Mouse (Mus musculus): ENCODE results near the gene Pacsin1. TPM values are rescaled to one million over a fixed set of nuclear protein-coding genes. Genes with fewer than 3 reads are reported as not detected.

The Pacsin1 gene
- polyA plus RNA-seq, 1 experiment, result 254 TPM

DNA sequence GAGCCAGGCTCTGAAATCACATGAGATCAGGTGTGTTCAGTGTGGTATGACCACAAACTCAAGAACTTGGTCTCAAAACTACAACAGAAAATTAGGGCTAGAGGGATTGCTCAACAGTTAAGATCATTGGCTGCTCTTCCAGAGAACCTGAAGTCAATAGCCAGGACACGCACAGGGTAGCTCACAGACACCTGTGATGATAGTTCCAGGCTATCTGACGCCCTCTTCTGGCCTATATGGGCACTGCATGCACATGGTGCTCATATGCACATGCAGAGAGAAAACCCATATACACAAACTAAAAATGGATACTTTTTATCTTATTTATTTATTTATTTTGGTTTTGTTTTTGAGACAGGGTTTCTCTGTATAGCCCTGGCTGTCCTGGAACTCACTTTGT, 10.7 kb upstream of the Pacsin1 start:
- Histone ChIP-seq H3K4me3 (ENCODE audit: insufficient read depth, low read length) (no peak overlapping the region), H3K27ac (ENCODE audit: insufficient read depth, low read length) (no peak overlapping the region), H3K4me1 (ENCODE audit: control insufficient read depth, insufficient read depth, low read length) (no peaks in the 10 kb centered on the region)
- TF ChIP-seq CTCF (IDR thresholded peaks at IDR 0.05; ENCODE audit: extremely low read depth, insufficient read depth, low read length) (0 out of 2 replicates have a peak, but pooled peaks have one; percentile 13), POLR2A (IDR thresholded peaks at IDR 0.05; ENCODE audit: extremely low read depth, insufficient read depth, low read length) (no peak)

GRCm38 (mm10) chr17:27645807-27646206, 9.5 kb upstream of the Pacsin1 start:
- Histone ChIP-seq H3K4me3 (ENCODE audit: insufficient read depth, low read length) (no peak overlapping the region), H3K4me1 (ENCODE audit: control insufficient read depth, insufficient read depth, low read length) (no peaks in the 10 kb centered on the region), H3K27ac (ENCODE audit: insufficient read depth, low read length) (no peak overlapping the region)
- no peak for TF ChIP-seq CTCF (IDR thresholded peaks at IDR 0.05; ENCODE audit: extremely low read depth, insufficient read depth, low read length)
- no peak for TF ChIP-seq POLR2A (IDR thresholded peaks at IDR 0.05; ENCODE audit: extremely low read depth, insufficient read depth, low read length)

- TF ChIP-seq POLR2A (IDR thresholded peaks at IDR 0.05; ENCODE audit: extremely low read depth, insufficient read depth, low read length) (no peak), CTCF (IDR thresholded peaks at IDR 0.05; ENCODE audit: extremely low read depth, insufficient read depth, low read length) (peak; percentile 88)
- no peaks in the 10 kb centered on the region for H3K4me1 ChIP-seq (ENCODE audit: control insufficient read depth, insufficient read depth, low read length)
Measured at GRCm38 (mm10) chr17:27650160-27650559, 5.1 kb upstream of the Pacsin1 start.

GRCm38 (mm10) chr17:27650586-27650985, 4.7 kb upstream of the Pacsin1 start:
- Histone ChIP-seq H3K4me3 (ENCODE audit: insufficient read depth, low read length) (no peak overlapping the region), H3K27ac (ENCODE audit: insufficient read depth, low read length) (no peak overlapping the region), H3K4me1 (ENCODE audit: control insufficient read depth, insufficient read depth, low read length) (no peaks in the 10 kb centered on the region)
- TF ChIP-seq POLR2A (IDR thresholded peaks at IDR 0.05; ENCODE audit: extremely low read depth, insufficient read depth, low read length) (no peak), CTCF (IDR thresholded peaks at IDR 0.05; ENCODE audit: extremely low read depth, insufficient read depth, low read length) (no peak)

More at GRCm38 (mm10) chr17:27650160-27650559, 5.1 kb upstream of the Pacsin1 start:
- no peak overlapping the region for H3K27ac ChIP-seq (ENCODE audit: insufficient read depth, low read length)
- no peak overlapping the region for H3K4me3 ChIP-seq (ENCODE audit: insufficient read depth, low read length)

- TF ChIP-seq CTCF (IDR thresholded peaks at IDR 0.05; ENCODE audit: extremely low read depth, insufficient read depth, low read length), result no peak
- TF ChIP-seq POLR2A (IDR thresholded peaks at IDR 0.05; ENCODE audit: extremely low read depth, insufficient read depth, low read length), result no peak
- Histone ChIP-seq H3K4me1 (ENCODE audit: control insufficient read depth, insufficient read depth, low read length) (no peaks in the 10 kb centered on the region), H3K4me3 (ENCODE audit: insufficient read depth, low read length) (no peak overlapping the region), H3K27ac (ENCODE audit: insufficient read depth, low read length) (no peak overlapping the region)
Measured at GRCm38 (mm10) chr17:27652046-27652790, 3.1 kb upstream of the Pacsin1 start.

DNA sequence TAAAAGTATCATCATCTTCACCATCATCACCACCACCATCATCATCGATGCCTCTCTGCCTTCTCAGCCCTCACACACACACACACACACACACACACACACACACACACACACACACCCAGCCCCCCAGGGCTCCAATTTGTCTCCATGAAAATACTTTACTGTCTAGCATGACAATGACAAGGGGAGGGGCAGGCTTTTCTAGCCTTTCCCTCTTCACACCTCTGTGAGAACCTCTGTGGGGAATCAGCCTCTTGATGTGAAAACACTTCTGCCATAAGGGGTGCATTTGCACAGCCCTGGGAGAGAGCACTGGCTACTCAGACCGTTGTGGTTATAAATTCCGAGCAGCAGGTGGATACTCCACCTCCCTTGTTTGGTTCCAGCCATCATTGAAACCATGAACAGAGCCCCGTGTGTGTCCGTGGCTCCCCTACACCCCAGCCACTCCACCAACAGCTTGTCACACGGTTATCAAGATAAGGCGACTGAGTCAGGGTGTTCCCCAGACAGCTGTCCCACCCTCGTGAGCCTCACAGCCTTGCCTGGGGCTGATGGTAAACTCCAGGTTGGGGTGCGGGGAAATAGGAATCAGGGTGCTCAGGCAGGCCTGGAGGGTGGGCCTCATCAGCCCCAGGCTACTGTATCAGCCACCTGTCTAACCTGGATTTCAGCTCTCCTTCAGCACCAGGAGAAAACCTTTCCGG, 1.9 kb upstream of the Pacsin1 start:
- Histone ChIP-seq H3K4me3 (ENCODE audit: insufficient read depth, low read length) (no peak overlapping the region), H3K4me1 (ENCODE audit: control insufficient read depth, insufficient read depth, low read length) (no peaks in the 10 kb centered on the region), H3K27ac (ENCODE audit: insufficient read depth, low read length) (no peak overlapping the region)
- TF ChIP-seq POLR2A (IDR thresholded peaks at IDR 0.05; ENCODE audit: extremely low read depth, insufficient read depth, low read length) (no peak), CTCF (IDR thresholded peaks at IDR 0.05; ENCODE audit: extremely low read depth, insufficient read depth, low read length) (no peak)

DNA sequence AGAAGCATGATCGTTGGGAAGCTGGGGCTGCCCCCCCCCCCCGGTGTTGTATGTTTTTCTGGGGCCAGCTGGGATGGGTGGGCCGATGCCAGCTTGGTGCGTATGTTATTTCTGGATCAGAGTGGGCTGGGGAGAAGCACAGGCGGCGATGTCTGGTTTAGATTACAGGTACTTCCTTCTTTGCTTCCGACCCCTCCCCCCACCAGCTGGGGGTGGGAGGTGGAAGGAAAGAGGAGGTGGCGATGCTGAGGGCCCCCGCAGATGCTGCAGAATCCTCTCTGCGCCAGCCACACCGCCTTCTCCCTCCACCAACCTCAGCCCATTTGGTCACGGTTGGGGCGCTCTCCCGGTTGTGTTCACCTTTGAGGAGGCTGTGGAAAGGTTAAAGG, 696 bp downstream of the Pacsin1 start:
- peak overlapping the region; percentile 75 for H3K27ac ChIP-seq (ENCODE audit: insufficient read depth, low read length)
- TF ChIP-seq POLR2A (IDR thresholded peaks at IDR 0.05; ENCODE audit: extremely low read depth, insufficient read depth, low read length) (no peak), CTCF (IDR thresholded peaks at IDR 0.05; ENCODE audit: extremely low read depth, insufficient read depth, low read length) (no peak)
- peak overlapping the region; percentile 85 for H3K4me3 ChIP-seq (ENCODE audit: insufficient read depth, low read length)
- no peaks in the 10 kb centered on the region for H3K4me1 ChIP-seq (ENCODE audit: control insufficient read depth, insufficient read depth, low read length)

- no peaks in the 10 kb centered on the region for H3K4me1 ChIP-seq (ENCODE audit: control insufficient read depth, insufficient read depth, low read length)
- TF ChIP-seq CTCF (IDR thresholded peaks at IDR 0.05; ENCODE audit: extremely low read depth, insufficient read depth, low read length) (no peak), POLR2A (IDR thresholded peaks at IDR 0.05; ENCODE audit: extremely low read depth, insufficient read depth, low read length) (no peak)
- H3K27ac ChIP-seq (ENCODE audit: insufficient read depth, low read length), result peak overlapping the region; percentile 75
- peak overlapping the region; percentile 85 for H3K4me3 ChIP-seq (ENCODE audit: insufficient read depth, low read length)
Measured at GRCm38 (mm10) chr17:27656414-27656813, 1.1 kb downstream of the Pacsin1 start.

DNA sequence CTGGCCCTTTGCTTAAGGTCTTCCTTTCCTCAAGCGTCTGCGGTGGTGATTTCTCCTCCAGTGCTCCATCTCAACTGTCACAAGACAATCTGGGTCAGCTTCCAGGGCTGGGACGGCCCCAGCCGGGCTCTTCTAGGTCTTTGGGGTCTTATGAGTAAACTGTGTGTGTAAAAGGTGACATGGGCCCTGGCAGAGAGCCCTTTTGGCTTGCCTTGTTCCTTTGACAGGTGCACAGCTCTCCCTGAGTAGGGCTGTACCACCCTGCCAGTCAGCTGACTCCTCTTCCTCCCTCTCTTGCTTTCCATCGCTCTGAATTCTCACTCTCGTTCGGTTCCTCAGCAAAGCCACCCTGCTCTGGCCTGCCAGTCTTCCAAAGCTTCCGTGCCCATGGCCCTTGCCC, 1.8 kb downstream of the Pacsin1 start:
- no peaks in the 10 kb centered on the region for H3K4me1 ChIP-seq (ENCODE audit: control insufficient read depth, insufficient read depth, low read length)
- no peak for TF ChIP-seq CTCF (IDR thresholded peaks at IDR 0.05; ENCODE audit: extremely low read depth, insufficient read depth, low read length)
- 0 out of 2 replicates have a peak, but pooled peaks have one; percentile 11 for TF ChIP-seq POLR2A (IDR thresholded peaks at IDR 0.05; ENCODE audit: extremely low read depth, insufficient read depth, low read length)
- H3K4me3 ChIP-seq (ENCODE audit: insufficient read depth, low read length), result peak overlapping the region; percentile 85
- 0 out of 2 replicates have a peak overlapping the region, but pooled peaks have one; percentile 1 for H3K27ac ChIP-seq (ENCODE audit: insufficient read depth, low read length)
